Mouse (Mus musculus) urinary bladder, postnatal 14 days (tissue): Measurements from ENCODE around the gene Zcchc10.
"Not testable (repeated sequence)": the region's sequence is repeated elsewhere in the genome, so short reads cannot be mapped to it uniquely, and the experiment has no call there.

Experiments
- DNase-seq: peaks from one replicate; pipeline ENCODE4 v3.0.0; 2021; ENCODE audit warnings: low spot score

Gene Zcchc10

GRCm38 (mm10) chr11:53324512-53324968, at the start of gene Zcchc10:
Gene Zcchc10, plus strand, starts transcription at chr11:53324679.
- DNase-seq = peak; percentile 90

- no peak for DNase-seq
Observed at GRCm38 (mm10) chr11:53275358-53275757, 49.1 kb upstream of the Zcchc10 start.

- no peak for DNase-seq
Observed at GRCm38 (mm10) chr11:53278411-53278810, 46.1 kb upstream of the Zcchc10 start.

- DNase-seq = no peak
Observed at GRCm38 (mm10) chr11:53285885-53286284, 38.6 kb upstream of the Zcchc10 start.

GRCm38 (mm10) chr11:53290187-53290586, 34.3 kb upstream of the Zcchc10 start:
- DNase-seq = not testable (repeated sequence)

- DNase-seq = no peak
Observed at GRCm38 (mm10) chr11:53290871-53291270, 33.6 kb upstream of the Zcchc10 start.

GRCm38 (mm10) chr11:53294441-53294840, 30.0 kb upstream of the Zcchc10 start:
- DNase-seq = no peak

- no peak for DNase-seq
Observed at GRCm38 (mm10) chr11:53296880-53297279, 27.6 kb upstream of the Zcchc10 start.

- DNase-seq = no peak
Observed at GRCm38 (mm10) chr11:53297947-53298860, 26.3 kb upstream of the Zcchc10 start.

GRCm38 (mm10) chr11:53299551-53300329, 24.7 kb upstream of the Zcchc10 start:
- DNase-seq = peak; percentile 70

- peak; percentile 99 for DNase-seq
Observed at GRCm38 (mm10) chr11:53300330-53301166, 23.9 kb upstream of the Zcchc10 start, which contains the start of gene Hspa4. Gene Hspa4, minus strand, starts transcription at chr11:53300457.

GRCm38 (mm10) chr11:53301167-53301515, 23.3 kb upstream of the Zcchc10 start:
- DNase-seq = no peak

- no peak for DNase-seq
Observed at GRCm38 (mm10) chr11:53304044-53304840, 20.2 kb upstream of the Zcchc10 start.

GRCm38 (mm10) chr11:53306965-53307364, 17.5 kb upstream of the Zcchc10 start:
- DNase-seq = no peak

GRCm38 (mm10) chr11:53307558-53308065, 16.9 kb upstream of the Zcchc10 start:
- no peak for DNase-seq

GRCm38 (mm10) chr11:53308251-53308864, 16.1 kb upstream of the Zcchc10 start:
- DNase-seq = peak; percentile 64

GRCm38 (mm10) chr11:53308884-53309310, 15.6 kb upstream of the Zcchc10 start:
- peak; percentile 80 for DNase-seq

GRCm38 (mm10) chr11:53311385-53311784, 13.1 kb upstream of the Zcchc10 start:
- DNase-seq = no peak

- not testable (repeated sequence) for DNase-seq
Observed at GRCm38 (mm10) chr11:53312823-53313222, 11.7 kb upstream of the Zcchc10 start.

- peak; percentile 43 for DNase-seq
Observed at GRCm38 (mm10) chr11:53314770-53315173, 9.7 kb upstream of the Zcchc10 start.
